In the genomic region with DNA sequence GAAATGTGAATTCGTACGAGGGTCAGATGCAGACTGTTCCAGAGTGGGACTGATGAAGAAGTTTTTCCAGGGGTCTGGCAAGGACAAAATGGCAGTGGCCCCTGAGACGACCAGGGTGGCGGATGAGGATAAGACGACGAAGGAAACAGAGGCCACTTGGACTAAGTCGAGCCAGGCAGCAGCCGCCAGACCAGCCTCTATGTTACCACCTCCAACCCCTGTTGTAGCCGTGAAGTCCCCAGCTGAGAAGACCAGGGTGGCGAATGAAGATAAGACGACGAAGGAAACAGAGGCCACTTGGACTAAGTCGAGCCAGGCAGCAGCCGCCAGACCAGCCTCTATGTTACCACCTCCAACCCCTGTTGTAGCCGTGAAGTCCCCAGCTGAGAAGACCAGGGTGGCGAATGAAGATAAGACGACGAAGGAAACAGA, we compare ENCODE assay signal across 8 mouse cellular contexts. TPM values are rescaled to one million over a fixed set of nuclear protein-coding genes. Genes with fewer than 3 reads are reported as not detected.
A peak's percentile ranks its signal among the peaks of the same experiment; 100 is the strongest.
DNase-seq lines count a peak whose midpoint lies in the region; ATAC-seq and TF ChIP-seq lines count a peak whose summit lies in the region.
"Not testable (repeated sequence)": the region's sequence is repeated elsewhere in the genome, so short reads cannot be mapped to it uniquely, and the experiment has no call there.

No protein-coding gene starts in this region.

- not testable (repeated sequence) for H3K4me1 ChIP-seq in bone marrow, adult 2 months (ENCODE audit: control insufficient read depth, insufficient read depth, low read length); lung, adult 2 months (ENCODE audit: control insufficient read depth, insufficient read depth, low read length); stomach, embryonic 15.5 days
- H3K4me1 ChIP-seq in erythroblast, embryonic 14.5 days (ENCODE audit: control insufficient read depth): peaks cover 37% of the 10 kb centered on the region
- peaks cover 11% of the 10 kb centered on the region; the same call in 1 of the 2 replicates for H3K4me1 ChIP-seq in heart, embryonic 10.5 days
- peaks cover 16% of the 10 kb centered on the region for H3K4me1 ChIP-seq in hindbrain, embryonic 15.5 days (replicated peaks)
- peaks cover 28% of the 10 kb centered on the region for H3K4me1 ChIP-seq in limb, embryonic 10.5 days
- H3K4me1 ChIP-seq in midbrain, embryonic 15.5 days: peaks cover 18% of the 10 kb centered on the region

- not testable (repeated sequence) for TF ChIP-seq POLR2A in bone marrow, adult 2 months (IDR thresholded peaks at IDR 0.05; ENCODE audit: borderline replicate concordance, control insufficient read depth, low read depth, low read length); lung, adult 2 months (IDR thresholded peaks at IDR 0.05; ENCODE audit: borderline replicate concordance, extremely low read depth, low read depth, low read length)

- not testable (repeated sequence) for TF ChIP-seq CTCF in bone marrow, adult 2 months (IDR thresholded peaks at IDR 0.05; ENCODE audit: control insufficient read depth, insufficient read depth, low read length); lung, adult 2 months (IDR thresholded peaks at IDR 0.05; ENCODE audit: insufficient read depth, low read length)

- peaks cover 40% of the 10 kb centered on the region for H3K27me3 ChIP-seq in erythroblast, embryonic 14.5 days (ENCODE audit: control insufficient read depth)
- peaks cover 57% of the 10 kb centered on the region for H3K27me3 ChIP-seq in heart, embryonic 10.5 days (ENCODE audit: insufficient read depth, poor library complexity, severe bottlenecking)
- peaks cover 44% of the 10 kb centered on the region for H3K27me3 ChIP-seq in hindbrain, embryonic 15.5 days
- peaks cover 64% of the 10 kb centered on the region for H3K27me3 ChIP-seq in limb, embryonic 10.5 days (ENCODE audit: low read depth, poor library complexity, severe bottlenecking)
- peaks cover 42% of the 10 kb centered on the region for H3K27me3 ChIP-seq in midbrain, embryonic 15.5 days (replicated peaks)
- peaks cover 10% of the 10 kb centered on the region; the same call in 1 of the 2 replicates for H3K27me3 ChIP-seq in stomach, embryonic 15.5 days (replicated peaks)

- not testable (repeated sequence) for H3K9ac ChIP-seq in hindbrain, embryonic 15.5 days
- peak overlapping the region; percentile 36 for H3K9ac ChIP-seq in midbrain, embryonic 15.5 days
- H3K9ac ChIP-seq in stomach, embryonic 15.5 days: peak overlapping the region; percentile 53

- peak; percentile 31; the same call in 1 of the 2 replicates for ATAC-seq in hindbrain, embryonic 15.5 days (ENCODE audit: low FRiP score, low read depth)
- ATAC-seq in midbrain, embryonic 15.5 days (replicated peaks): peak; percentile 41
- 0 out of 2 replicates have a peak, but pooled peaks have one; percentile 18 for ATAC-seq in stomach, embryonic 15.5 days (ENCODE audit: insufficient read depth, low FRiP score, low read depth)

- not testable (repeated sequence) for H3K36me3 ChIP-seq in erythroblast, embryonic 14.5 days (ENCODE audit: control insufficient read depth); heart, embryonic 10.5 days; hindbrain, embryonic 15.5 days; limb, embryonic 10.5 days; midbrain, embryonic 15.5 days (replicated peaks); stomach, embryonic 15.5 days

- H3K4me3 ChIP-seq in bone marrow, adult 2 months (replicated peaks; ENCODE audit: control insufficient read depth, low read depth, low read length): peak overlapping the region; percentile 63
- H3K4me3 ChIP-seq in erythroblast, embryonic 14.5 days (replicated peaks): peak overlapping the region; percentile 69
- H3K4me3 ChIP-seq in heart, embryonic 10.5 days: peak overlapping the region; percentile 73
- H3K4me3 ChIP-seq in hindbrain, embryonic 15.5 days: peak overlapping the region; percentile 43
- peak overlapping the region; percentile 60 for H3K4me3 ChIP-seq in limb, embryonic 10.5 days
- peak overlapping the region; percentile 61 for H3K4me3 ChIP-seq in lung, adult 2 months (replicated peaks; ENCODE audit: extremely low read depth, low read depth, low read length)
- peak overlapping the region; percentile 48 for H3K4me3 ChIP-seq in midbrain, embryonic 15.5 days
- H3K4me3 ChIP-seq in stomach, embryonic 15.5 days (replicated peaks): peak overlapping the region; percentile 57

- peak overlapping the region; percentile 93 for H3K4me2 ChIP-seq in hindbrain, embryonic 15.5 days
- H3K4me2 ChIP-seq in midbrain, embryonic 15.5 days: peak overlapping the region; percentile 98
- peak overlapping the region; percentile 90 for H3K4me2 ChIP-seq in stomach, embryonic 15.5 days

- not testable (repeated sequence) for H3K9me3 ChIP-seq in erythroblast, embryonic 14.5 days (ENCODE audit: control insufficient read depth, low read length); heart, embryonic 10.5 days; hindbrain, embryonic 15.5 days; limb, embryonic 10.5 days (replicated peaks); midbrain, embryonic 15.5 days; stomach, embryonic 15.5 days

- H3K27ac ChIP-seq in bone marrow, adult 2 months (ENCODE audit: control insufficient read depth, insufficient read depth, low read depth, low read length, poor library complexity): peak overlapping the region; percentile 36
- H3K27ac ChIP-seq in heart, embryonic 10.5 days: peak overlapping the region; percentile 82
- H3K27ac ChIP-seq in hindbrain, embryonic 15.5 days (replicated peaks); limb, embryonic 10.5 days; midbrain, embryonic 15.5 days: not testable (repeated sequence)
- peak overlapping the region; percentile 69; the same call in 1 of the 2 replicates for H3K27ac ChIP-seq in stomach, embryonic 15.5 days

- DNase-seq in heart, embryonic 10.5 days (ENCODE audit: low spot score); limb, embryonic 10.5 days (ENCODE audit: low spot score); lung, adult 2 months: not testable (repeated sequence)

- under 1% methylated on average over 18 of the region's 18 CpGs for WGBS in bone marrow, adult 2 months
- under 1% methylated on average over 18 of the region's 18 CpGs for WGBS in heart, embryonic 10.5 days
- 0% methylated on average over 17 of the region's 18 CpGs for WGBS in hindbrain, embryonic 15.5 days
- WGBS in limb, embryonic 10.5 days: under 1% methylated on average over 17 of the region's 18 CpGs
- WGBS in lung, adult 2 months: 2% methylated on average over 15 of the region's 18 CpGs
- WGBS in midbrain, embryonic 15.5 days: under 1% methylated on average over 18 of the region's 18 CpGs
- WGBS in stomach, embryonic 15.5 days: under 1% methylated on average over 18 of the region's 18 CpGs

RNA-seq across cellular contexts. Expression of gene Fam110c, which starts 0.7 kb away (rescaled TPM):
- 0.47 TPM in 1 of 2 replicates, not detected in the other for polyA plus RNA-seq in bone marrow, adult 2 months (2011; ENCODE audit: insufficient read depth, insufficient read length, low replicate concordance, missing spikeins)
- 0.03 TPM in 1 of 2 replicates, not detected in the other for polyA plus RNA-seq in erythroblast, embryonic 14.5 days (2012)
- 0.82 and 0.85 TPM in 2 replicates for polyA plus RNA-seq in heart, embryonic 10.5 days (2016; fragmentation: Nextera tagmentation; extraction: Ambion mirVana)
- polyA plus RNA-seq in hindbrain, embryonic 15.5 days (2015; fragmentation: Nextera tagmentation; extraction: Ambion mirVana): 0.05 TPM in 1 of 2 replicates, not detected in the other
- polyA plus RNA-seq in limb, embryonic 10.5 days (2016; fragmentation: Nextera tagmentation; extraction: Ambion mirVana): 0.13 and 0.15 TPM in 2 replicates
- polyA plus RNA-seq in lung, adult 2 months (2012; rRNA removed): 1.8 and 2.1 TPM in 2 replicates
- polyA plus RNA-seq in midbrain, embryonic 15.5 days (2015; fragmentation: Nextera tagmentation; extraction: Ambion mirVana): 0.06 TPM in 2 replicates
- polyA plus RNA-seq in stomach, embryonic 15.5 days (2015; fragmentation: Nextera tagmentation; extraction: Ambion mirVana): 10.1 and 11.2 TPM in 2 replicates
